Mouse (Mus musculus) stomach, postnatal 0 days (tissue): ENCODE results near the gene Jsrp1. TPM values are rescaled to one million over a fixed set of nuclear protein-coding genes. Genes with fewer than 3 reads are reported as not detected.

Experiments
- ATAC-seq: fragments of 200-750 bp; cut with Nextera tagmentation; 2 replicates; pipeline ENCODE4 v1.8.0; 2017; ENCODE audit not compliant: low FRiP score, low TSS enrichment
- DNase-seq: peaks from one replicate; pipeline ENCODE4 v3.0.0-alpha.2; 2016; ENCODE audit warnings: low spot score
- H3K27ac ChIP-seq: fragments of 300-500 bp; sonication (generic); replicated peaks from 2 replicates; pipeline ENCODE4 v1.5.1; 2014; ENCODE audit warnings: mild to moderate bottlenecking, control low read depth
- H3K27me3 ChIP-seq: fragments of 300-500 bp; sonication (generic); 2 replicates; pipeline ENCODE4 v1.6.1; 2014; ENCODE audit warnings: low read length; ENCODE audit not compliant: control insufficient read depth, insufficient read depth
- H3K36me3 ChIP-seq: fragments of 300-500 bp; sonication (generic); 2 replicates; pipeline ENCODE4 v1.6.1; 2014; ENCODE audit warnings: low read length, mixed read lengths; ENCODE audit not compliant: control insufficient read depth, insufficient read depth
- H3K4me1 ChIP-seq: fragments of 300-500 bp; sonication (generic); replicated peaks from 2 replicates; pipeline ENCODE4 v1.6.1; 2014; ENCODE audit warnings: antibody characterized with exemption; ENCODE audit not compliant: control insufficient read depth, insufficient read depth
- H3K4me2 ChIP-seq: fragments of 300-500 bp; sonication (generic); replicated peaks from 2 replicates; pipeline ENCODE4 v1.6.1; 2014; ENCODE audit warnings: low read depth, mild to moderate bottlenecking, control low read depth, moderate library complexity
- H3K4me3 ChIP-seq: fragments of 300-500 bp; sonication (generic); 2 replicates; pipeline ENCODE4 v1.5.1; 2014; ENCODE audit warnings: low read depth, low read length, control low read depth
- H3K9ac ChIP-seq: fragments of 300-500 bp; sonication (generic); 2 replicates; pipeline ENCODE4 v1.6.1; 2014; ENCODE audit warnings: mild to moderate bottlenecking, low read length, control low read depth, mixed read lengths
- H3K9me3 ChIP-seq: fragments of 300-500 bp; sonication (generic); 2 replicates; pipeline ENCODE4 v1.6.1; 2016; ENCODE audit warnings: low read length; ENCODE audit not compliant: control insufficient read depth
- CTCF ChIP-seq: IDR thresholded peaks from 2 replicates; pipeline ENCODE4 v1.5.1; 2016; ENCODE audit warnings: antibody characterized with exemption, low read depth, mild to moderate bottlenecking, moderate library complexity
- EP300 ChIP-seq: optimal IDR thresholded peaks from 2 replicates; pipeline ENCODE3; 2016; ENCODE audit warnings: antibody characterized with exemption
- WGBS: fragments of 180-500 bp; shearing (Covaris S2); extraction: QIAGEN DNeasy Blood & Tissue Kit; methylation state at CpG from one replicate; pipeline ENCODE4 v1.1.7; 2014; 5-methylcytosine and 5-hydroxymethylcytosine counted together
- polyA plus RNA-seq: library from polyadenylated mRNA; unstranded; fragments of >200 nt; fragmentation: Nextera tagmentation; extraction: Ambion mirVana; gene quantifications from 2 replicates; pipeline ENCODE4 v1.2.1, GENCODE M21; 2015

Gene Jsrp1
- polyA plus RNA-seq, 1 experiment from 2014 or later: 0.96 TPM

DNA sequence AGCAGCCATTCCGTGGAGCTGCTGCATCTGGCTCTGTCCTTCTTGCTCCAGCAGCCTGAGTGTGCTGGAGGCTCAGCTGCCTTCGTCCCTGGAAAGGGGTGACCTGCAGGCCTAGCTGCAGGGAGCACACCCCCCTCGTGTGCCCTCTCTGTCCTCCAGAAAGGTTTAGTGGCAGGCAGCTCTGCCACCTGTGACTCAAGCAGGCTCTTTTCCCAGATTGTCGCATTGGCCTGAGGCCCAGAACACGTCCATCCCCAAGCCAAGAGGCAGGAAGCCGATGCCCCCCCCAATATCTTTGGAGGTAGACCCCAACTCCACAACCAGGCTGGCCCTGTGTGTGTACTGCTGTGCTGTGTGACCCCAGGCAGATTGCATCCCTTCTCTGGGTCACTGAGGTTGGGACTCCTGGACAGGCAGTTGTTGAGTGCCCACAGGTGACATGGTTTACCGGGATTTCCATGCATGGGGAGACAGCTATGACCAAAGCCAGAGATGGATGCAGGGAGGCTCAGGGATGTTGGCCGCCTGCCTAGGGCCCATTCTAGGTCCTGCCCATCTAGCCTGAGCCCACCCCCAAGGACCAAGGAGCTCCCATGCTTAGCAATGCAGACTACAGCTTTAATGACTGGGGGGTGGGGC lies 31.9 kb upstream of the Jsrp1 start:
- H3K4me1 ChIP-seq: 0 out of 2 replicates have a peak, but pooled peaks cover 2% of the 10 kb centered on the region
- no peak overlapping the region for H3K9ac ChIP-seq
- H3K4me2 ChIP-seq: no peak overlapping the region
- TF ChIP-seq CTCF (no peak), EP300 (no peak)
- H3K36me3 ChIP-seq: no peaks in the 10 kb centered on the region
- H3K4me3 ChIP-seq: no peak overlapping the region
- no peak overlapping the region for H3K27ac ChIP-seq
- WGBS: 55% methylated on average over 8 of the region's 8 CpGs
- no peaks in the 10 kb centered on the region for H3K9me3 ChIP-seq
- H3K27me3 ChIP-seq: peaks cover 4% of the 10 kb centered on the region; the same call in 1 of the 2 replicates
- DNase-seq (no peak), ATAC-seq (no peak)

GRCm38 (mm10) chr10:80843931-80844547 lies 30.7 kb upstream of the Jsrp1 start, which contains the start of gene Lingo3:
Gene Lingo3, minus strand, starts transcription at chr10:80844039.
- Histone ChIP-seq H3K27ac (no peak within 1 kb of the TSS), H3K27me3 (peaks cover 4% of the 10 kb centered on the region; the same call in 1 of the 2 replicates), H3K9ac (peak within 1 kb of the TSS; percentile 43; the same call in 1 of the 2 replicates), H3K36me3 (no peaks in the 10 kb centered on the region), H3K4me2 (peak within 1 kb of the TSS; percentile 62), H3K4me1 (0 out of 2 replicates have a peak, but pooled peaks cover 2% of the 10 kb centered on the region), H3K9me3 (no peaks in the 10 kb centered on the region), H3K4me3 (peak within 1 kb of the TSS; percentile 41)
- WGBS: 5% methylated on average over 41 of the region's 51 CpGs
- ATAC-seq (0 out of 2 replicates have a peak, but pooled peaks have one; percentile 9), DNase-seq (no peak)
- no peak for TF ChIP-seq EP300

DNA sequence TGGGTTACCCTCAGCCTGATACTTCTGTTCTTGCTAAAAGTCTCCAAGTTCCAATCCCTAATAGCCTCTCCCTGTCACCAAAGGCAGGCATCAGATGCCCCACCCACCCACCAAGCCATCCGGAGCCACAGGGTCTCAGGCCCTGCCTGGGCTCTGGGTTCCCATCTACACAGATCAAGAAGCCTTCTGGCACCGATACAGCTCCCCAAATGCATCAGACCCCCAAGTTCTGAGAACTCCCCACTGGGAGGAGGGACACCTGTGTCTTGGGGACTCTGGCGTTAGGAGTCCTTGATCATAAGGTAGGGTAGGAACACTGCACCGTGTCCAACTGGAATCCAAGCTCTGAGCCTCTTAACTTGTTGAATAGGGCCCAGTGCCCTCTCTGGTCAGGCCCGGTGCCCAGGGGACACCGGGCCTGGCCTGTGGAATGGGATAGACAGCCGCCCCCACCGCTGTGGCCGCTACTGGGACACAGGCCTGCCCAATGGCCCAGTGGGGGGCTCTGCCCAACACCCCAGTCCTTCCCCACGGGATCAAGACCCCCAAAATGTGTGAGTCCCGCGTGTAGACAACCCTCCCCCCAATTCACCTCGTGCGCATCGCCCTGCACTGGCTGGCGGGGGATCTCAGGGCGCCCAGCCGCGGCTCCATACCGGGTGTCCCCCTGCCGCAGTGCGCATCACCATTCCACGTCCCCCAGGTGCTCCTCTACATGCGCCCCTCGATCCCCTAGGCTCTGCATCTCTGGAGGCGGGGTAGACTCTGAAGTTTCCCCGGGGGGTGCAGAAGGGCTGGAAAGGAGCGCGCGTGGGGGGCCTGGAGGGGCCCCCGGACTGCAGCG lies 30.0 kb upstream of the Jsrp1 start:
- peaks cover 4% of the 10 kb centered on the region; the same call in 1 of the 2 replicates for H3K27me3 ChIP-seq
- TF ChIP-seq EP300: no peak
- TF ChIP-seq CTCF: no peak
- peak overlapping the region; percentile 43; the same call in 1 of the 2 replicates for H3K9ac ChIP-seq

DNA sequence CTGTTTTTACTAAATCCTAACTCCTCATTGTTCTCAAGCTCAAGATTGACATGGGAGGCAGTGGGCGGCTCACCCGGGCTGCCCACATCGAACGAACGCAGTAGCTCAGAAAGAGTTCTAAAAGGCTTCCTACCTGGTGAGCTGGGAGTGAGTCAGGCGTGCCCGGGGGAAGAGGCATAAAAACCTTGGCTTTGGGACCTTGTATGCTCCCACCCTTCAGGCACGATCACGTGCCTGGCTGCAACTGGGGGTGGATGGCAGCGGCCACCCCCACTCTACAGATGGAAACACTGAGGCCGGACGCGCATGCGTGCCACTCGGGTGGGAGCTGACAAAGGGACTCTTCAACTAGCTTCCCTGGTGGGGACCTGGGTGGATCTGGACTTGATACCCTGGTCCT lies 29.0 kb upstream of the Jsrp1 start:
- Histone ChIP-seq H3K4me1 (no peaks in the 10 kb centered on the region), H3K4me3 (no peak overlapping the region), H3K9me3 (no peaks in the 10 kb centered on the region), H3K36me3 (no peaks in the 10 kb centered on the region), H3K27me3 (peaks cover 4% of the 10 kb centered on the region; the same call in 1 of the 2 replicates), H3K4me2 (no peak overlapping the region), H3K27ac (no peak overlapping the region), H3K9ac (no peak overlapping the region)
- no peak for ATAC-seq
- DNase-seq: no peak
- TF ChIP-seq EP300: no peak
- TF ChIP-seq CTCF: no peak
- WGBS: 73% methylated on average over 15 of the region's 15 CpGs

More for the DNA sequence above, 30.0 kb upstream of the Jsrp1 start:
- DNase-seq (no peak), ATAC-seq (no peak)
- peak overlapping the region; percentile 41 for H3K4me3 ChIP-seq
- peak overlapping the region; percentile 62 for H3K4me2 ChIP-seq
- no peaks in the 10 kb centered on the region for H3K4me1 ChIP-seq
- no peaks in the 10 kb centered on the region for H3K36me3 ChIP-seq
- no peaks in the 10 kb centered on the region for H3K9me3 ChIP-seq
- 10% methylated on average over 31 of the region's 32 CpGs for WGBS
- no peak overlapping the region for H3K27ac ChIP-seq

DNA sequence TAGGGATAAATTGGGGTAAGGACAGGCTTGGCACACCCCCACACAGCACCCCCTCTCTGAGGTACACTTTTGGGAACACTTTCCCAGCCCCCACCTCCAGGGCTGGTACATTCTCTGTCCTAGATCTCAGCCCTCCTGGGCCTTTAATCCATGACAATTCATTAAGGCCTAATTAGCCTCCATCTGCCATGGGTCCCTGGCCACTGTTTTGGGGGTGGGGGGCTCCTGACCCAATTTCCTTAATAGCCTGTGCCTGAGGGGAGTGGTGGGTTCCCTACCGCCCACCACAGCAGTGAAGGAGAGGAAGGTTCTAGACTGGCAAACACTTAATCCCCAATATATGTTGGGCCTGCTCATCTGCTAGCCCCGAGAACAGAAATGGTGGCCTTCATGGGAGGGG lies 28.4 kb upstream of the Jsrp1 start:
- Histone ChIP-seq H3K9ac (no peak overlapping the region), H3K4me1 (no peaks in the 10 kb centered on the region), H3K4me3 (no peak overlapping the region), H3K36me3 (no peaks in the 10 kb centered on the region), H3K27ac (no peak overlapping the region), H3K4me2 (no peak overlapping the region), H3K27me3 (peaks cover 4% of the 10 kb centered on the region; the same call in 1 of the 2 replicates), H3K9me3 (no peaks in the 10 kb centered on the region)
- WGBS: 68% methylated on average over 2 of the region's 2 CpGs
- TF ChIP-seq CTCF (no peak), EP300 (no peak)
- no peak for ATAC-seq
- DNase-seq: no peak
